Mouse (Mus musculus): ENCODE data around the gene Clstn3. TPM values are rescaled to one million over a fixed set of nuclear protein-coding genes. Genes with fewer than 3 reads are reported as not detected.

The Clstn3 gene
- polyA plus RNA-seq, 1 experiment from 2014 or later: 1.8 TPM

GRCm38 (mm10) chr6:124447356-124447755 lies 17.2 kb downstream of the Clstn3 start:
- Histone ChIP-seq H3K9me3 (ENCODE audit: low read length) (no peaks in the 10 kb centered on the region), H3K4me1 (ENCODE audit: insufficient read depth) (peaks cover 5% of the 10 kb centered on the region; the same call in 1 of the 2 replicates), H3K27me3 (ENCODE audit: insufficient read depth, low read length) (no peaks in the 10 kb centered on the region), H3K27ac (ENCODE audit: low read depth) (no peak overlapping the region), H3K36me3 (replicated peaks; ENCODE audit: insufficient read depth, low read length) (no peaks in the 10 kb centered on the region), H3K4me3 (ENCODE audit: low read depth, low read length) (no peak overlapping the region), H3K4me2 (ENCODE audit: low read depth, low read length) (no peak overlapping the region), H3K9ac (replicated peaks) (no peak overlapping the region)
- no peak for DNase-seq
- WGBS (ENCODE audit: insufficient replicate concordance): 81% methylated on average over 2 of the region's 2 CpGs
- TF ChIP-seq CTCF (IDR thresholded peaks at IDR 0.05; ENCODE audit: low read depth) (no peak), EP300 (IDR thresholded peaks at IDR 0.05; ENCODE audit: low read depth) (no peak)
- ATAC-seq: no peak

- Histone ChIP-seq H3K9ac (replicated peaks) (no peak overlapping the region), H3K27me3 (ENCODE audit: insufficient read depth, low read length) (no peaks in the 10 kb centered on the region), H3K9me3 (ENCODE audit: low read length) (no peaks in the 10 kb centered on the region), H3K27ac (ENCODE audit: low read depth) (no peak overlapping the region), H3K4me1 (ENCODE audit: insufficient read depth) (no peaks in the 10 kb centered on the region), H3K36me3 (replicated peaks; ENCODE audit: insufficient read depth, low read length) (no peaks in the 10 kb centered on the region), H3K4me2 (ENCODE audit: low read depth, low read length) (no peak overlapping the region), H3K4me3 (ENCODE audit: low read depth, low read length) (no peak overlapping the region)
- ATAC-seq: no peak
- no peak for DNase-seq
- TF ChIP-seq EP300 (IDR thresholded peaks at IDR 0.05; ENCODE audit: low read depth): no peak
- TF ChIP-seq CTCF (IDR thresholded peaks at IDR 0.05; ENCODE audit: low read depth): no peak
- 83% methylated on average over 9 of the region's 9 CpGs for WGBS (ENCODE audit: insufficient replicate concordance)
Measured at GRCm38 (mm10) chr6:124446459-124446858, 18.1 kb downstream of the Clstn3 start.

GRCm38 (mm10) chr6:124446024-124446423 lies 18.6 kb downstream of the Clstn3 start:
- no peak overlapping the region for H3K9ac ChIP-seq (replicated peaks)
- DNase-seq (no peak), ATAC-seq (no peak)
- TF ChIP-seq EP300 (IDR thresholded peaks at IDR 0.05; ENCODE audit: low read depth): no peak
- TF ChIP-seq CTCF (IDR thresholded peaks at IDR 0.05; ENCODE audit: low read depth): no peak
- no peaks in the 10 kb centered on the region for H3K36me3 ChIP-seq (replicated peaks; ENCODE audit: insufficient read depth, low read length)
- H3K4me2 ChIP-seq (ENCODE audit: low read depth, low read length): no peak overlapping the region
- no peak overlapping the region for H3K27ac ChIP-seq (ENCODE audit: low read depth)
- no peaks in the 10 kb centered on the region for H3K9me3 ChIP-seq (ENCODE audit: low read length)
- no peaks in the 10 kb centered on the region for H3K27me3 ChIP-seq (ENCODE audit: insufficient read depth, low read length)
- no peak overlapping the region for H3K4me3 ChIP-seq (ENCODE audit: low read depth, low read length)
- 84% methylated on average over 2 of the region's 2 CpGs for WGBS (ENCODE audit: insufficient replicate concordance)
- H3K4me1 ChIP-seq (ENCODE audit: insufficient read depth): no peaks in the 10 kb centered on the region

GRCm38 (mm10) chr6:124443338-124443737 lies 21.3 kb downstream of the Clstn3 start:
- TF ChIP-seq CTCF (IDR thresholded peaks at IDR 0.05; ENCODE audit: low read depth): no peak
- TF ChIP-seq EP300 (IDR thresholded peaks at IDR 0.05; ENCODE audit: low read depth): no peak
- H3K36me3 ChIP-seq (replicated peaks; ENCODE audit: insufficient read depth, low read length): no peaks in the 10 kb centered on the region
- WGBS (ENCODE audit: insufficient replicate concordance): 75% methylated on average over 2 of the region's 2 CpGs

GRCm38 (mm10) chr6:124436245-124436644 lies 28.3 kb downstream of the Clstn3 start:
- 76% methylated on average over 7 of the region's 7 CpGs for WGBS (ENCODE audit: insufficient replicate concordance)
- ATAC-seq: no peak
- H3K9ac ChIP-seq (replicated peaks): no peak overlapping the region
- no peaks in the 10 kb centered on the region for H3K36me3 ChIP-seq (replicated peaks; ENCODE audit: insufficient read depth, low read length)
- no peak for DNase-seq
- H3K27ac ChIP-seq (ENCODE audit: low read depth): no peak overlapping the region
- TF ChIP-seq CTCF (IDR thresholded peaks at IDR 0.05; ENCODE audit: low read depth) (no peak), EP300 (IDR thresholded peaks at IDR 0.05; ENCODE audit: low read depth) (no peak)
- no peak overlapping the region for H3K4me3 ChIP-seq (ENCODE audit: low read depth, low read length)
- H3K9me3 ChIP-seq (ENCODE audit: low read length): no peaks in the 10 kb centered on the region
- no peak overlapping the region for H3K4me2 ChIP-seq (ENCODE audit: low read depth, low read length)
- H3K4me1 ChIP-seq (ENCODE audit: insufficient read depth): 0 out of 2 replicates have a peak, but pooled peaks cover 2% of the 10 kb centered on the region
- no peaks in the 10 kb centered on the region for H3K27me3 ChIP-seq (ENCODE audit: insufficient read depth, low read length)

More at GRCm38 (mm10) chr6:124443338-124443737, 21.3 kb downstream of the Clstn3 start:
- no peaks in the 10 kb centered on the region for H3K4me1 ChIP-seq (ENCODE audit: insufficient read depth)
- no peaks in the 10 kb centered on the region for H3K9me3 ChIP-seq (ENCODE audit: low read length)
- H3K27me3 ChIP-seq (ENCODE audit: insufficient read depth, low read length): no peaks in the 10 kb centered on the region
- no peak for DNase-seq
- no peak overlapping the region for H3K4me3 ChIP-seq (ENCODE audit: low read depth, low read length)
- ATAC-seq: no peak
- H3K27ac ChIP-seq (ENCODE audit: low read depth): no peak overlapping the region
- no peak overlapping the region for H3K4me2 ChIP-seq (ENCODE audit: low read depth, low read length)
- no peak overlapping the region for H3K9ac ChIP-seq (replicated peaks)

GRCm38 (mm10) chr6:124435173-124435572 lies 29.4 kb downstream of the Clstn3 start:
- Histone ChIP-seq H3K27me3 (ENCODE audit: insufficient read depth, low read length) (no peaks in the 10 kb centered on the region), H3K4me1 (ENCODE audit: insufficient read depth) (0 out of 2 replicates have a peak, but pooled peaks cover 2% of the 10 kb centered on the region), H3K27ac (ENCODE audit: low read depth) (no peak overlapping the region), H3K9me3 (ENCODE audit: low read length) (no peaks in the 10 kb centered on the region), H3K9ac (replicated peaks) (no peak overlapping the region), H3K4me2 (ENCODE audit: low read depth, low read length) (no peak overlapping the region), H3K4me3 (ENCODE audit: low read depth, low read length) (no peak overlapping the region), H3K36me3 (replicated peaks; ENCODE audit: insufficient read depth, low read length) (no peaks in the 10 kb centered on the region)
- TF ChIP-seq EP300 (IDR thresholded peaks at IDR 0.05; ENCODE audit: low read depth): no peak
- TF ChIP-seq CTCF (IDR thresholded peaks at IDR 0.05; ENCODE audit: low read depth): no peak
- DNase-seq: no peak
- ATAC-seq: no peak
- WGBS (ENCODE audit: insufficient replicate concordance): 71% methylated on average over 5 of the region's 5 CpGs

All from liver, postnatal 0 days (tissue).